Mouse (Mus musculus) CD4-positive, CD25-positive, alpha-beta regulatory T cell, adult 9 weeks (primary cell): ENCODE data around the gene Rhoh. TPM values are rescaled to one million over a fixed set of nuclear protein-coding genes. Genes with fewer than 3 reads are reported as not detected.

Source experiments
- polyA plus RNA-seq: library from polyadenylated mRNA; unstranded; fragments of 100-300 nt; shearing (Covaris generic); gene quantifications from one replicate; pipeline ENCODE4 v1.2.1, GENCODE M21; 2017

The Rhoh gene
- polyA plus RNA-seq: 465 TPM

GRCm38 (mm10) chr5:65861154-65861944 is at the start of gene Rhoh:
TSS of gene Rhoh (plus strand) at chr5:65861213.

GRCm38 (mm10) chr5:65934783-65935182 is 73.8 kb downstream of the Rhoh start, which contains the start of gene Chrna9:
TSS of gene Chrna9 (plus strand) at chr5:65934921.

Other genes starting within 250 kb of the Rhoh start
- gene Pds5a, start 162.9 kb upstream of the Rhoh start, polyA plus RNA-seq: 36.2 TPM
- 10.5 TPM for gene N4bp2, start 97.7 kb upstream of the Rhoh start, polyA plus RNA-seq
- gene Chrna9, start 73.7 kb downstream of the Rhoh start, polyA plus RNA-seq: 0.86 TPM
- not detected for gene 9130230L23Rik, start 143.1 kb downstream of the Rhoh start, polyA plus RNA-seq